Mouse (Mus musculus) hindbrain, embryonic 14.5 days (tissue): ENCODE data around the gene Adamts2. TPM values are rescaled to one million over a fixed set of nuclear protein-coding genes. Genes with fewer than 3 reads are reported as not detected.

Experiments
- ATAC-seq: fragments of 200-750 bp; cut with Nextera tagmentation; 2 replicates; pipeline ENCODE4 v1.8.0; 2017; ENCODE audit warnings: moderate number of reproducible peaks, mild to moderate bottlenecking, moderate TSS enrichment, moderate library complexity; ENCODE audit not compliant: low FRiP score
- DNase-seq: peaks from one replicate; pipeline ENCODE4 v3.0.0-alpha.2; 2015; ENCODE audit warnings: low spot score
- H3K27ac ChIP-seq: fragments of 300-500 bp; sonication (generic); 2 replicates; pipeline ENCODE4 v1.5.1; 2014; ENCODE audit warnings: mild to moderate bottlenecking, moderate library complexity
- H3K27me3 ChIP-seq: fragments of 300-500 bp; sonication (generic); 2 replicates; pipeline ENCODE4 v1.6.1; 2014; ENCODE audit warnings: mild to moderate bottlenecking, low read length, mixed read lengths; ENCODE audit not compliant: control insufficient read depth, insufficient read depth
- H3K36me3 ChIP-seq: fragments of 300-500 bp; sonication (generic); replicated peaks from 2 replicates; pipeline ENCODE4 v1.6.1; 2014; ENCODE audit not compliant: control insufficient read depth, insufficient read depth
- H3K4me1 ChIP-seq: fragments of 300-500 bp; sonication (generic); replicated peaks from 2 replicates; pipeline ENCODE4 v1.6.1; 2014; ENCODE audit warnings: antibody characterized with exemption, low read length, mixed read lengths; ENCODE audit not compliant: control insufficient read depth, insufficient read depth
- H3K4me2 ChIP-seq: fragments of 300-500 bp; sonication (generic); replicated peaks from 2 replicates; pipeline ENCODE4 v1.6.1; 2014; ENCODE audit warnings: mild to moderate bottlenecking, moderate library complexity
- H3K4me3 ChIP-seq: fragments of 300-500 bp; sonication (generic); replicated peaks from 2 replicates; pipeline ENCODE4 v1.5.1; 2014; ENCODE audit warnings: mild to moderate bottlenecking, low read length
- H3K9ac ChIP-seq: fragments of 300-500 bp; sonication (generic); 2 replicates; pipeline ENCODE4 v1.6.1; 2014
- H3K9me3 ChIP-seq: fragments of 300-500 bp; sonication (generic); 2 replicates; pipeline ENCODE4 v1.6.1; 2016; ENCODE audit warnings: low read length; ENCODE audit not compliant: control insufficient read depth
- WGBS: fragments of 180-500 bp; shearing (Covaris S2); extraction: QIAGEN DNeasy Blood & Tissue Kit; methylation state at CpG from one replicate; pipeline ENCODE4 v1.1.7; 2014; 5-methylcytosine and 5-hydroxymethylcytosine counted together
- polyA plus RNA-seq: library from polyadenylated mRNA; unstranded; fragments of >200 nt; fragmentation: Nextera tagmentation; extraction: Ambion mirVana; gene quantifications from 2 replicates; pipeline ENCODE4 v1.2.1, GENCODE M21; 2014

Adamts2 gene
- polyA plus RNA-seq, 1 experiment from 2014 or later: 6.3 TPM

- Histone ChIP-seq H3K4me1 (0 out of 2 replicates have a peak, but pooled peaks cover 8% of the 10 kb centered on the region), H3K27ac (no peak overlapping the region), H3K9me3 (no peaks in the 10 kb centered on the region), H3K27me3 (no peaks in the 10 kb centered on the region), H3K36me3 (no peaks in the 10 kb centered on the region), H3K4me3 (no peak overlapping the region), H3K4me2 (no peak overlapping the region), H3K9ac (no peak overlapping the region)
- WGBS: 85% methylated on average over 9 of the region's 9 CpGs
- ATAC-seq: no peak
- no peak for DNase-seq
Measured at GRCm38 (mm10) chr11:50674390-50674789, 72.5 kb downstream of the Adamts2 start.

GRCm38 (mm10) chr11:50678650-50679049 lies 76.8 kb downstream of the Adamts2 start:
- DNase-seq (no peak), ATAC-seq (no peak)
- H3K9me3 ChIP-seq: no peaks in the 10 kb centered on the region
- H3K36me3 ChIP-seq: no peaks in the 10 kb centered on the region
- H3K4me3 ChIP-seq: no peak overlapping the region
- no peak overlapping the region for H3K27ac ChIP-seq
- H3K9ac ChIP-seq: no peak overlapping the region
- no peaks in the 10 kb centered on the region for H3K4me1 ChIP-seq
- no peaks in the 10 kb centered on the region for H3K27me3 ChIP-seq
- no peak overlapping the region for H3K4me2 ChIP-seq
- WGBS: 87% methylated on average over 10 of the region's 10 CpGs

- Histone ChIP-seq H3K4me2 (no peak overlapping the region), H3K27ac (no peak overlapping the region), H3K27me3 (no peaks in the 10 kb centered on the region), H3K9me3 (no peaks in the 10 kb centered on the region), H3K4me3 (no peak overlapping the region), H3K36me3 (no peaks in the 10 kb centered on the region), H3K9ac (no peak overlapping the region), H3K4me1 (no peaks in the 10 kb centered on the region)
- WGBS: 90% methylated on average over 7 of the region's 7 CpGs
- DNase-seq (no peak), ATAC-seq (no peak)
Measured at GRCm38 (mm10) chr11:50681940-50682339, 80.1 kb downstream of the Adamts2 start.

GRCm38 (mm10) chr11:50683821-50684220 lies 81.9 kb downstream of the Adamts2 start:
- H3K9ac ChIP-seq: no peak overlapping the region
- ATAC-seq (no peak), DNase-seq (no peak)
- no peak overlapping the region for H3K27ac ChIP-seq
- no peak overlapping the region for H3K4me2 ChIP-seq
- H3K4me1 ChIP-seq: no peaks in the 10 kb centered on the region
- no peak overlapping the region for H3K4me3 ChIP-seq
- H3K27me3 ChIP-seq: no peaks in the 10 kb centered on the region
- 87% methylated on average over 2 of the region's 2 CpGs for whole genome bisulfite sequencing
- H3K36me3 ChIP-seq: no peaks in the 10 kb centered on the region
- no peaks in the 10 kb centered on the region for H3K9me3 ChIP-seq

- Histone ChIP-seq H3K4me2 (no peak overlapping the region), H3K4me1 (no peaks in the 10 kb centered on the region), H3K27me3 (no peaks in the 10 kb centered on the region), H3K9ac (no peak overlapping the region), H3K4me3 (no peak overlapping the region), H3K27ac (no peak overlapping the region), H3K9me3 (no peaks in the 10 kb centered on the region), H3K36me3 (no peaks in the 10 kb centered on the region)
- no peak for ATAC-seq
- 90% methylated on average over 3 of the region's 3 CpGs for WGBS
- no peak for DNase-seq
Measured at GRCm38 (mm10) chr11:50688584-50688983, 86.7 kb downstream of the Adamts2 start.

GRCm38 (mm10) chr11:50689672-50690071 lies 87.8 kb downstream of the Adamts2 start:
- Histone ChIP-seq H3K4me3 (no peak overlapping the region), H3K36me3 (no peaks in the 10 kb centered on the region), H3K4me2 (no peak overlapping the region), H3K9ac (no peak overlapping the region), H3K9me3 (no peaks in the 10 kb centered on the region), H3K27me3 (no peaks in the 10 kb centered on the region), H3K27ac (no peak overlapping the region), H3K4me1 (no peaks in the 10 kb centered on the region)
- WGBS: 98% methylated on average over 4 of the region's 4 CpGs
- DNase-seq (no peak), ATAC-seq (no peak)

GRCm38 (mm10) chr11:50699971-50700370 lies 98.1 kb downstream of the Adamts2 start:
- H3K36me3 ChIP-seq: no peaks in the 10 kb centered on the region
- WGBS: 94% methylated on average over 12 of the region's 12 CpGs
- H3K27ac ChIP-seq: no peak overlapping the region
- H3K4me1 ChIP-seq: no peaks in the 10 kb centered on the region
- H3K4me3 ChIP-seq: no peak overlapping the region
- no peaks in the 10 kb centered on the region for H3K27me3 ChIP-seq
- ATAC-seq (no peak), DNase-seq (no peak)
- no peak overlapping the region for H3K4me2 ChIP-seq
- no peaks in the 10 kb centered on the region for H3K9me3 ChIP-seq
- H3K9ac ChIP-seq: no peak overlapping the region

- no peaks in the 10 kb centered on the region for H3K36me3 ChIP-seq
- H3K27ac ChIP-seq: no peak overlapping the region
- no peak for DNase-seq
- no peak for ATAC-seq
- H3K4me2 ChIP-seq: no peak overlapping the region
- H3K4me3 ChIP-seq: no peak overlapping the region
- WGBS: 89% methylated on average over 8 of the region's 8 CpGs
- no peaks in the 10 kb centered on the region for H3K27me3 ChIP-seq
- H3K9me3 ChIP-seq: no peaks in the 10 kb centered on the region
- no peaks in the 10 kb centered on the region for H3K4me1 ChIP-seq
- no peak overlapping the region for H3K9ac ChIP-seq
Measured at GRCm38 (mm10) chr11:50700496-50700895, 98.6 kb downstream of the Adamts2 start.

- H3K9ac ChIP-seq: no peak overlapping the region
- H3K27me3 ChIP-seq: no peaks in the 10 kb centered on the region
- no peaks in the 10 kb centered on the region for H3K36me3 ChIP-seq
- no peaks in the 10 kb centered on the region for H3K9me3 ChIP-seq
- no peak for DNase-seq
- 68% methylated on average over 7 of the region's 7 CpGs for WGBS
- no peaks in the 10 kb centered on the region for H3K4me1 ChIP-seq
- no peak overlapping the region for H3K4me3 ChIP-seq
- no peak for ATAC-seq
- no peak overlapping the region for H3K4me2 ChIP-seq
- H3K27ac ChIP-seq: no peak overlapping the region
Measured at GRCm38 (mm10) chr11:50703397-50703796, 101.5 kb downstream of the Adamts2 start.

GRCm38 (mm10) chr11:50704511-50704910 lies 102.6 kb downstream of the Adamts2 start:
- no peak overlapping the region for H3K9ac ChIP-seq
- ATAC-seq: no peak
- no peaks in the 10 kb centered on the region for H3K36me3 ChIP-seq
- no peak overlapping the region for H3K27ac ChIP-seq
- H3K9me3 ChIP-seq: no peaks in the 10 kb centered on the region
- H3K4me1 ChIP-seq: no peaks in the 10 kb centered on the region
- H3K27me3 ChIP-seq: no peaks in the 10 kb centered on the region
- WGBS: 66% methylated on average over 2 of the region's 2 CpGs
- H3K4me2 ChIP-seq: no peak overlapping the region
- DNase-seq: no peak
- H3K4me3 ChIP-seq: no peak overlapping the region
